Mouse (Mus musculus) skeletal muscle tissue, adult 2 months (tissue): ENCODE results near the gene Hacd2.

Experiments used
- DNase-seq: peaks from one replicate; pipeline ENCODE4 v3.0.0-alpha.2; 2012; ENCODE audit warnings: low read depth, low spot score

The Hacd2 gene

GRCm38 (mm10) chr16:35054432-35055193 lies 32.4 kb downstream of the Hacd2 start:
- no peak for DNase-seq

GRCm38 (mm10) chr16:35055194-35055506 lies 32.9 kb downstream of the Hacd2 start:
- no peak for DNase-seq

- DNase-seq, result no peak
Observed at GRCm38 (mm10) chr16:35055861-35056260, 33.6 kb downstream of the Hacd2 start.

- DNase-seq, result peak; percentile 6
Observed at GRCm38 (mm10) chr16:35056306-35056705, 34.1 kb downstream of the Hacd2 start.

- peak; percentile 11 for DNase-seq
Observed at GRCm38 (mm10) chr16:35056786-35057185, 34.6 kb downstream of the Hacd2 start.

GRCm38 (mm10) chr16:35061017-35061416 lies 38.8 kb downstream of the Hacd2 start:
- no peak for DNase-seq

GRCm38 (mm10) chr16:35065724-35066123 lies 43.5 kb downstream of the Hacd2 start:
- no peak for DNase-seq

GRCm38 (mm10) chr16:35067095-35067494 lies 44.9 kb downstream of the Hacd2 start:
- no peak for DNase-seq

GRCm38 (mm10) chr16:35067631-35068030 lies 45.4 kb downstream of the Hacd2 start:
- no peak for DNase-seq

- no peak for DNase-seq
Observed at GRCm38 (mm10) chr16:35068886-35069285, 46.7 kb downstream of the Hacd2 start.

GRCm38 (mm10) chr16:35074436-35074835 lies 52.2 kb downstream of the Hacd2 start:
- no peak for DNase-seq

- DNase-seq, result no peak
Observed at GRCm38 (mm10) chr16:35075643-35076042, 53.4 kb downstream of the Hacd2 start.

- DNase-seq, result no peak
Observed at GRCm38 (mm10) chr16:35093500-35093899, 71.3 kb downstream of the Hacd2 start.

GRCm38 (mm10) chr16:35097870-35098530 lies 75.8 kb downstream of the Hacd2 start:
- no peak for DNase-seq

- DNase-seq, result no peak
Observed at GRCm38 (mm10) chr16:35101751-35102420, 79.7 kb downstream of the Hacd2 start.

GRCm38 (mm10) chr16:35102866-35103620 lies 80.8 kb downstream of the Hacd2 start:
- DNase-seq, result no peak

- DNase-seq, result no peak
Observed at GRCm38 (mm10) chr16:35107985-35108384, 85.8 kb downstream of the Hacd2 start.

GRCm38 (mm10) chr16:35109156-35109555 lies 86.9 kb downstream of the Hacd2 start:
- no peak for DNase-seq

GRCm38 (mm10) chr16:35109656-35110291 lies 87.5 kb downstream of the Hacd2 start:
- DNase-seq, result no peak

- DNase-seq, result peak; percentile 63
Observed at GRCm38 (mm10) chr16:35110410-35111142, 88.3 kb downstream of the Hacd2 start.

- no peak for DNase-seq
Observed at GRCm38 (mm10) chr16:35111143-35111620, 89.0 kb downstream of the Hacd2 start.
